Mouse (Mus musculus): ENCODE data around the gene Actrt2. TPM values are rescaled to one million over a fixed set of nuclear protein-coding genes. Genes with fewer than 3 reads are reported as not detected.

The Actrt2 gene
- polyA plus RNA-seq, 1 experiment: not detected

DNA sequence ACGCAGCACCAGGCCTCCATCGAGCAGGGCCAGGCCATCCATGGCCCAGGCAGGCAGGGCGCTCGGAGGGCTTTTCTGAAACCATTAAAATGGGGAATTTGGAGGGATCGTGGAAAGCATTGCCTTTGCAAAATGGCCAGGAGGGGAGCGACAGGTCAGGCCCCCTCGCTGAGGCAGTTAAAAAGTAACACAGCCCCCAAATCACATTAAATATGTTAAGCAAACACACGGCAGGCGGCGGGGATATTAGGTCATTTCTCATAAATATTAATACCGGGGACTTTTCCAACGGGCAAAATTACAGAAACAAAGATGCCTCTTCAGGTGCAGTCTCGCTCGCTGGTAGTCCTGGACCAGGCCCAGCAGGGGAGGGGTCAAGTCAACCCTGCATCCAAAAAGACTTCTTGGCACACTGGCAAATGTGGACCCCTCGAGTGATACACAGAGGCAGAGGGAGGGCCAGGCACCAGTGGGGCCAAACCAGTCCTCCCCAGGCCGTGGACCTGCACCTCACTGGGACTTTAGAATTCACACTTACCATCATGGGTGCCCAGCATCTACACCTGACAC, 30.4 kb upstream of the Actrt2 start:
- H3K36me3 ChIP-seq (ENCODE audit: control insufficient read depth, insufficient read depth): no peaks in the 10 kb centered on the region
- H3ac ChIP-seq (ENCODE audit: control insufficient read depth, insufficient read length): no peak overlapping the region
- H3K27me3 ChIP-seq (ENCODE audit: control insufficient read depth, insufficient read depth, insufficient read length): no peaks in the 10 kb centered on the region
- no peaks in the 10 kb centered on the region for H3K79me2 ChIP-seq (ENCODE audit: control insufficient read depth, insufficient read depth)
- H3K4me3 ChIP-seq: no peak overlapping the region
- no peak overlapping the region for H3K4me2 ChIP-seq (ENCODE audit: low read depth)
- no peak for TF ChIP-seq POLR2AphosphoS2 (IDR thresholded peaks at IDR 0.05; ENCODE audit: insufficient read length, low read depth)
- TF ChIP-seq MYOG (IDR thresholded peaks at IDR 0.05; ENCODE audit: control insufficient read depth in 1 of 3, insufficient read depth in 1 of 3, insufficient read length in 2 of 3, low read depth in 2 of 3): no peak
- TF ChIP-seq REST (IDR thresholded peaks at IDR 0.05; ENCODE audit: insufficient read depth, insufficient read length): no peak
- no peak for TF ChIP-seq USF1 (IDR thresholded peaks at IDR 0.05; ENCODE audit: low read depth)
- TF ChIP-seq TCF12 (IDR thresholded peaks at IDR 0.05; ENCODE audit: insufficient read depth, poor library complexity, severe bottlenecking): no peak
- TF ChIP-seq SRF (IDR thresholded peaks at IDR 0.05; ENCODE audit: control insufficient read depth, insufficient read length, low read depth): no peak

DNA sequence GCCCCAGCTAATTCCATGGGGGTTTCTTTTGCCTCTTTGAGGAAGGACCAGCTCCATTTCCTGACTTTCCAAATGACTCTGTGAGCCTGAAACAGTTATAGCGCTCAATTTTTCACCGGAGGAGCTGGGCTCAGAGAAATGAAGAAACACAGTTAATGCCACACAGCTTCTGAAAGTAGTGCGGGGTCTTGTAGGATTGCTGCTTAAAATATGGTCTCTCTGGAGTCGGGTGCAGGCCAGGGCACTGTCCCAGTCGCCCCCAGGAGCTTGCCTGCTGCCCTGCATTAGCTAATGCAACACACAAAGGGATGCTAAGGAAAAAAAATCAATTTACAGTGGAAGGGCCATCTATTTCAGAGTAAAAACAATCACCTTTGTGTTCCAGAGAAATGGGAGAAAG, 29.8 kb upstream of the Actrt2 start:
- H3K79me2 ChIP-seq (ENCODE audit: control insufficient read depth, insufficient read depth): no peaks in the 10 kb centered on the region
- no peak overlapping the region for H3K4me2 ChIP-seq (ENCODE audit: low read depth)
- H3ac ChIP-seq (ENCODE audit: control insufficient read depth, insufficient read length): no peak overlapping the region
- no peaks in the 10 kb centered on the region for H3K27me3 ChIP-seq (ENCODE audit: control insufficient read depth, insufficient read depth, insufficient read length)
- no peaks in the 10 kb centered on the region for H3K36me3 ChIP-seq (ENCODE audit: control insufficient read depth, insufficient read depth)
- H3K4me3 ChIP-seq: no peak overlapping the region
- TF ChIP-seq CEBPB (IDR thresholded peaks at IDR 0.05; ENCODE audit: insufficient read depth, poor library complexity, severe bottlenecking) (no peak), TCF12 (IDR thresholded peaks at IDR 0.05; ENCODE audit: insufficient read depth, poor library complexity, severe bottlenecking) (no peak), REST (IDR thresholded peaks at IDR 0.05; ENCODE audit: insufficient read depth, insufficient read length) (no peak), POLR2A (IDR thresholded peaks at IDR 0.05; ENCODE audit: insufficient read length, low read depth) (no peak), TCF3 (IDR thresholded peaks at IDR 0.05; ENCODE audit: insufficient read length, low read depth) (no peak), POLR2AphosphoS2 (IDR thresholded peaks at IDR 0.05; ENCODE audit: insufficient read length, low read depth) (no peak), MYOG (IDR thresholded peaks at IDR 0.05; ENCODE audit: control insufficient read depth in 1 of 3, insufficient read depth in 1 of 3, insufficient read length in 2 of 3, low read depth in 2 of 3) (no peak), MAX (IDR thresholded peaks at IDR 0.05; ENCODE audit: low read depth) (no peak)

DNA sequence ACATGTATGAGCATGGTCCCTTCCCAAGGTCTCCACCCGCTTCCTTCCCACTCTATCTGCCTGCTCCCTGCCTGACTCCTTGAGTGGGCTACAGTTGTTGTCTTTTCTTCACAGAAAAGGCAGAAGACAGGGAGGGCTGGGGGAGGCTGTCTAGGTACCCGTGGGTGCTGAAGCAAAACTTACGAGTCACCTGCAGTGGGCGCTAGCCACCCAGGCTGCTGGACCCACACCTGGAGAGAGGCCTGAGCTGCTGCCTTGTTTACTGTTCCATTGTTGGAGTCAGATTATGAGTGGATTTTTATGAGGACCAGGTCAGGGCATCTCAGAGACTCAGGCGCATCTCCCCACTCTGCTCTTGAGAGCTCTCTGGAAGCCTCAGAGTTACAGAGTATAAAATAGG, 28.9 kb upstream of the Actrt2 start:
- no peak overlapping the region for H3ac ChIP-seq (ENCODE audit: control insufficient read depth, insufficient read length)
- H3K4me2 ChIP-seq (ENCODE audit: low read depth): no peak overlapping the region
- no peaks in the 10 kb centered on the region for H3K79me2 ChIP-seq (ENCODE audit: control insufficient read depth, insufficient read depth)
- no peak for TF ChIP-seq E2F4 (IDR thresholded peaks at IDR 0.05; ENCODE audit: insufficient read depth)
- TF ChIP-seq TCF3 (IDR thresholded peaks at IDR 0.05; ENCODE audit: insufficient read length, low read depth): no peak
- TF ChIP-seq TCF12 (IDR thresholded peaks at IDR 0.05; ENCODE audit: insufficient read depth, poor library complexity, severe bottlenecking): no peak
- no peak for TF ChIP-seq MAX (IDR thresholded peaks at IDR 0.05; ENCODE audit: low read depth)
- TF ChIP-seq POLR2A (IDR thresholded peaks at IDR 0.05; ENCODE audit: insufficient read length, low read depth): no peak
- H3K27me3 ChIP-seq (ENCODE audit: control insufficient read depth, insufficient read depth, insufficient read length): no peaks in the 10 kb centered on the region
- no peaks in the 10 kb centered on the region for H3K36me3 ChIP-seq (ENCODE audit: control insufficient read depth, insufficient read depth)
- H3K4me3 ChIP-seq: no peak overlapping the region

DNA sequence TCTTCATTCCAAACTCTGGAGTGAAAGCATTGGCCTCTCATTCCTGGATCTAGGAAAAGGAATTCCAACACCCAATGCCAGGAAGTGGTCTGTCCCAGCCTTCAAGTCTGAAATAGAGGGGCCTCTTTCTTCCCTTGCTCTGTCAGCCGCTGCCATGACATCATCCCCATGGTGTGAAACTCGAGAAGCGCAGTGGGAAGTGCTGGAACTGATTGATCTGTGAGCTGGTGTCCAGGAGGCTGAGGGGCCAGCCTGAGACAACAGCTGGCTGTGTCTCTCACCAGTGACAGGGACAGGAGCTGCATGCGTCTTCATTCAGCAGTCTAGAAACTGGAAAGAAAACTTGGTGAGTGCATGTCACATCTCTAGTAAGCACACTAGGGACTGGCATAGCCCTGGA, 28.5 kb upstream of the Actrt2 start:
- TF ChIP-seq SRF (IDR thresholded peaks at IDR 0.05; ENCODE audit: control insufficient read depth, insufficient read length, low read depth): no peak
- no peak for TF ChIP-seq USF1 (IDR thresholded peaks at IDR 0.05; ENCODE audit: low read depth)
- no peak for TF ChIP-seq E2F4 (IDR thresholded peaks at IDR 0.05; ENCODE audit: insufficient read depth)
- TF ChIP-seq TCF12 (IDR thresholded peaks at IDR 0.05; ENCODE audit: insufficient read depth, poor library complexity, severe bottlenecking): no peak
- TF ChIP-seq POLR2AphosphoS2 (IDR thresholded peaks at IDR 0.05; ENCODE audit: insufficient read length, low read depth): no peak
- no peak for TF ChIP-seq TCF3 (IDR thresholded peaks at IDR 0.05; ENCODE audit: insufficient read length, low read depth)
- no peak for TF ChIP-seq POLR2A (IDR thresholded peaks at IDR 0.05; ENCODE audit: insufficient read length, low read depth)
- TF ChIP-seq MAX (IDR thresholded peaks at IDR 0.05; ENCODE audit: low read depth): no peak
- Histone ChIP-seq H3K4me3 (no peak overlapping the region), H3K27me3 (ENCODE audit: control insufficient read depth, insufficient read depth, insufficient read length) (no peaks in the 10 kb centered on the region), H3K4me2 (ENCODE audit: low read depth) (no peak overlapping the region), H3K36me3 (ENCODE audit: control insufficient read depth, insufficient read depth) (no peaks in the 10 kb centered on the region), H3ac (ENCODE audit: control insufficient read depth, insufficient read length) (no peak overlapping the region), H3K79me2 (ENCODE audit: control insufficient read depth, insufficient read depth) (no peaks in the 10 kb centered on the region)

DNA sequence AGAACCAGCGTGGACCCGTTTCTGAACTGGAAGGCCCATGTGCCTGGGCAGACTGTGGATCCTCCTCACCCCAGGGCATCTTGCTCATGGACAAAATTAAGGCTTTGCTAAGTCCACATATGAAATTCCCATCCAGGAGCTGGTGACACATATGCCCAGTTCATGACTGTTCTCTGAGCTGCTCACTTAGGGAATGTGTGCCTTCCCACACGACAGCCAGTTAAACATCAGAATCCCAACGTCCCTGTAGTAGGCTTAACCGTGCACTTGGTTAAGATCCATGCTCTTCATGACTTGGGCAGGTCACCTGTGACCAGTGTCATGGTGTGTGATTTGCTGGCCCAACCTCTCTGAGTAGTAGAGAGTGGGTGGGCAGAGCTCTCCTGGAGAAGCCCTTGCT, 26.7 kb upstream of the Actrt2 start:
- H3K79me2 ChIP-seq (ENCODE audit: control insufficient read depth, insufficient read depth): no peaks in the 10 kb centered on the region
- H3K27me3 ChIP-seq (ENCODE audit: control insufficient read depth, insufficient read depth, insufficient read length): no peaks in the 10 kb centered on the region
- H3ac ChIP-seq (ENCODE audit: control insufficient read depth, insufficient read length): no peak overlapping the region
- TF ChIP-seq MYOD1 (IDR thresholded peaks at IDR 0.05; ENCODE audit: control insufficient read depth in 1 of 3, insufficient read length in 2 of 3, low read depth in 2 of 3): no peak
- no peak for TF ChIP-seq CEBPB (IDR thresholded peaks at IDR 0.05; ENCODE audit: insufficient read depth, poor library complexity, severe bottlenecking)
- TF ChIP-seq TCF12 (IDR thresholded peaks at IDR 0.05; ENCODE audit: insufficient read depth, poor library complexity, severe bottlenecking): no peak
- TF ChIP-seq TCF3 (IDR thresholded peaks at IDR 0.05; ENCODE audit: insufficient read length, low read depth): no peak
- no peak for TF ChIP-seq SRF (IDR thresholded peaks at IDR 0.05; ENCODE audit: control insufficient read depth, insufficient read length, low read depth)
- TF ChIP-seq E2F4 (IDR thresholded peaks at IDR 0.05; ENCODE audit: insufficient read depth): no peak
- no peak for TF ChIP-seq USF1 (IDR thresholded peaks at IDR 0.05; ENCODE audit: low read depth)
- TF ChIP-seq MYOG (IDR thresholded peaks at IDR 0.05; ENCODE audit: control insufficient read depth in 1 of 3, insufficient read depth in 1 of 3, insufficient read length in 2 of 3, low read depth in 2 of 3): no peak
- no peak for TF ChIP-seq POLR2A (IDR thresholded peaks at IDR 0.05; ENCODE audit: insufficient read length, low read depth)
- no peak for TF ChIP-seq POLR2AphosphoS2 (IDR thresholded peaks at IDR 0.05; ENCODE audit: insufficient read length, low read depth)
- TF ChIP-seq MAX (IDR thresholded peaks at IDR 0.05; ENCODE audit: low read depth): no peak
- no peak for TF ChIP-seq REST (IDR thresholded peaks at IDR 0.05; ENCODE audit: insufficient read depth, insufficient read length)
- H3K36me3 ChIP-seq (ENCODE audit: control insufficient read depth, insufficient read depth): no peaks in the 10 kb centered on the region
- no peak overlapping the region for H3K4me2 ChIP-seq (ENCODE audit: low read depth)
- no peak overlapping the region for H3K4me3 ChIP-seq
